ENCODE assay signal across 14 mouse cellular contexts in genomic region chr11:4620501-4621108, GRCm38 (mm10). TPM values are rescaled to one million over a fixed set of nuclear protein-coding genes. Genes with fewer than 3 reads are reported as not detected.
A peak's percentile ranks its signal among the peaks of the same experiment; 100 is the strongest.
DNase-seq lines count a peak whose midpoint lies in the region; ATAC-seq and TF ChIP-seq lines count a peak whose summit lies in the region.
"Had no signal": no experiment of that assay in that cellular context is flagged by ENCODE, and none has a peak within 500 bp of the region (broad histone marks: within the 10 kb centered on the region; RNA-seq: fewer than 3 reads in every experiment).

No protein-coding gene starts in this region.

- H3K27me3 ChIP-seq in lung, embryonic 14.5 days (ENCODE audit: insufficient read depth, low read length): no peaks in the 10 kb centered on the region
- no peaks in the 10 kb centered on the region for H3K27me3 ChIP-seq in heart, embryonic 10.5 days (ENCODE audit: insufficient read depth, poor library complexity, severe bottlenecking)
- H3K27me3 ChIP-seq: hindbrain, embryonic 15.5 days; midbrain, embryonic 12.5 days had no signal

- no peak for ATAC-seq in lung, embryonic 14.5 days (ENCODE audit: insufficient read depth)

- H3K4me1 ChIP-seq in lung, embryonic 14.5 days (ENCODE audit: insufficient read depth): no peaks in the 10 kb centered on the region
- H3K4me1 ChIP-seq in heart, embryonic 10.5 days: peaks cover 16% of the 10 kb centered on the region
- H3K4me1 ChIP-seq: hindbrain, embryonic 15.5 days; midbrain, embryonic 12.5 days had no signal

- 39% methylated on average over 13 of the region's 13 CpGs for WGBS in lung, embryonic 14.5 days
- 41% methylated on average over 13 of the region's 13 CpGs for WGBS in heart, embryonic 10.5 days

- H3K9ac ChIP-seq in lung, embryonic 14.5 days: no peak overlapping the region
- H3K9ac ChIP-seq: hindbrain, embryonic 15.5 days; midbrain, embryonic 12.5 days had no signal

- H3K36me3 ChIP-seq in lung, embryonic 14.5 days (ENCODE audit: insufficient read depth): no peaks in the 10 kb centered on the region
- no peaks in the 10 kb centered on the region for H3K36me3 ChIP-seq in heart, embryonic 10.5 days
- H3K36me3 ChIP-seq: forebrain, embryonic 10.5 days; hindbrain, embryonic 15.5 days; midbrain, embryonic 12.5 days had no signal

- H3K9me3 ChIP-seq in lung, embryonic 14.5 days (ENCODE audit: low read depth, low read length): no peaks in the 10 kb centered on the region
- H3K9me3 ChIP-seq in heart, embryonic 10.5 days: no peaks in the 10 kb centered on the region
- H3K9me3 ChIP-seq: forebrain, embryonic 10.5 days; hindbrain, embryonic 15.5 days; midbrain, embryonic 12.5 days had no signal

- H3K27ac ChIP-seq in lung, embryonic 14.5 days (ENCODE audit: low read depth): no peak overlapping the region; the same call in 1 of the 2 replicates
- H3K27ac ChIP-seq in heart, embryonic 10.5 days: peak overlapping the region; percentile 74; the same call in 1 of the 2 replicates
- H3K27ac ChIP-seq: forebrain, embryonic 10.5 days; hindbrain, embryonic 15.5 days; midbrain, embryonic 12.5 days had no signal

- TF ChIP-seq CTCF in lung, embryonic 14.5 days (IDR thresholded peaks at IDR 0.05; ENCODE audit: low read depth): no peak

- no peak overlapping the region for H3K4me3 ChIP-seq in lung, embryonic 14.5 days (ENCODE audit: low read depth, low read length)
- peak overlapping the region; percentile 22 for H3K4me3 ChIP-seq in heart, embryonic 10.5 days
- H3K4me3 ChIP-seq: forebrain, embryonic 10.5 days; hindbrain, embryonic 15.5 days; midbrain, embryonic 12.5 days had no signal

- peak; percentile 46 for DNase-seq in lung, embryonic 14.5 days
- DNase-seq in lung, postnatal 14 days: no peak
- peak; percentile 23 for DNase-seq in gastrocnemius, postnatal 10 days
- no peak for DNase-seq in heart, embryonic 10.5 days (ENCODE audit: low spot score)
- DNase-seq in ovary, postnatal 14 days (ENCODE audit: low spot score): peak; percentile 42
- no peak for DNase-seq in spleen, postnatal 4 days (ENCODE audit: low spot score in 2 of 2)
- DNase-seq in kidney, adult 18-20 months: no peak
- DNase-seq in kidney, adult 9 months: no peak

- H3K4me2 ChIP-seq in lung, embryonic 14.5 days: no peak overlapping the region; the same call in 1 of the 2 replicates
- H3K4me2 ChIP-seq: hindbrain, embryonic 15.5 days; midbrain, embryonic 12.5 days had no signal

RNA-seq across cellular contexts. Expression of gene Gm11032, which starts 0.7 kb away (rescaled TPM):
- polyA plus RNA-seq in lung, embryonic 14.5 days (2014; fragmentation: Nextera tagmentation; extraction: Ambion mirVana): not detected in 2 replicates
- total RNA-seq in gastrocnemius, postnatal 10 days (2021): not detected
- polyA plus RNA-seq in heart, embryonic 10.5 days (2016; fragmentation: Nextera tagmentation; extraction: Ambion mirVana): not detected in 2 replicates
- total RNA-seq: liver, adult 2 months; neutrophil, adult 5-6 weeks had no signal
- polyA plus RNA-seq: cortical plate, adult 2 months; forebrain, embryonic 10.5 days; hindbrain, embryonic 15.5 days; liver, adult 2 months; midbrain, embryonic 12.5 days had no signal

RNA-seq across cellular contexts. Expression of gene Ascc2, which starts 16.9 kb away (rescaled TPM):
- 36.6 and 37.3 TPM in 2 replicates for polyA plus RNA-seq in lung, embryonic 14.5 days (2014; fragmentation: Nextera tagmentation; extraction: Ambion mirVana)
- total RNA-seq in gastrocnemius, postnatal 10 days (2021): 10 to 100 TPM; 13.7 to 16.5 TPM
- 32.2 and 36.1 TPM in 2 replicates for polyA plus RNA-seq in heart, embryonic 10.5 days (2016; fragmentation: Nextera tagmentation; extraction: Ambion mirVana)

RNA-seq across cellular contexts. Expression of gene Mtmr3, which starts 25.9 kb away (rescaled TPM):
- polyA plus RNA-seq in lung, embryonic 14.5 days (2014; fragmentation: Nextera tagmentation; extraction: Ambion mirVana): 29.5 and 32.1 TPM in 2 replicates
- total RNA-seq in gastrocnemius, postnatal 10 days (2021): 10 to 100 TPM; 45.6 to 50.1 TPM
- polyA plus RNA-seq in heart, embryonic 10.5 days (2016; fragmentation: Nextera tagmentation; extraction: Ambion mirVana): 23.7 and 28.0 TPM in 2 replicates

Comparison
In these comparisons a context has a peak if more than half of its experiments do, and no peak if none do; other contexts are left out.
1. DNase-seq: peak in lung, embryonic 14.5 days (single experiment), gastrocnemius, postnatal 10 days (single experiment) and ovary, postnatal 14 days (single experiment); none in lung, postnatal 14 days (single experiment), heart, embryonic 10.5 days (single experiment), spleen, postnatal 4 days (0 of 2), kidney, adult 18-20 months (single experiment) and kidney, adult 9 months (single experiment).
2. RNA of gene Gm11032, which starts 0.7 kb away (polyA plus RNA-seq): not detected in lung, embryonic 14.5 days; not detected in heart, embryonic 10.5 days; every median in the first group is over 10 times any median in the second.